In genomic region chr7:118443371-118443770, GRCm38 (mm10) we compare ENCODE assay signal across 9 mouse cellular contexts. TPM values are rescaled to one million over a fixed set of nuclear protein-coding genes. Genes with fewer than 3 reads are reported as not detected.
A peak's percentile ranks its signal among the peaks of the same experiment; 100 is the strongest.
DNase-seq lines count a peak whose midpoint lies in the region; ATAC-seq lines count a peak whose summit lies in the region.
"Had no signal": no experiment of that assay in that cellular context is flagged by ENCODE, and none has a peak within 500 bp of the region (broad histone marks: within the 10 kb centered on the region; RNA-seq: fewer than 3 reads in every experiment).

No protein-coding gene starts in this region.

- 4% methylated on average over 9 of the region's 9 CpGs for WGBS in embryonic facial prominence, embryonic 14.5 days

- H3K27ac ChIP-seq in embryonic facial prominence, embryonic 14.5 days (replicated peaks; ENCODE audit: low read depth, low read length) = no peak overlapping the region
- H3K27ac ChIP-seq: kidney, postnatal 0 days; macrophage had no signal

- no peak overlapping the region for H3K4me3 ChIP-seq in embryonic facial prominence, embryonic 14.5 days (ENCODE audit: low read depth, low read length)

- H3K4me1 ChIP-seq in embryonic facial prominence, embryonic 14.5 days (ENCODE audit: control insufficient read depth, insufficient read depth, low read length) = peaks cover 4% of the 10 kb centered on the region

- no peaks in the 10 kb centered on the region for H3K36me3 ChIP-seq in embryonic facial prominence, embryonic 14.5 days (ENCODE audit: control insufficient read depth, insufficient read depth, low read length)

- H3K9ac ChIP-seq in embryonic facial prominence, embryonic 14.5 days (ENCODE audit: low read depth, low read length) = 0 out of 2 replicates have a peak overlapping the region, but pooled peaks have one; percentile 16

- H3K9me3 ChIP-seq in embryonic facial prominence, embryonic 14.5 days (ENCODE audit: control insufficient read depth, low read length) = no peaks in the 10 kb centered on the region

- 0 out of 2 replicates have a peak overlapping the region, but pooled peaks have one; percentile 26 for H3K4me2 ChIP-seq in embryonic facial prominence, embryonic 14.5 days (ENCODE audit: low read depth, low read length)

- no peak for ATAC-seq in embryonic facial prominence, embryonic 14.5 days (ENCODE audit: low read depth)

- DNase-seq in layer of hippocampus, adult 11-12 months (ENCODE audit: low spot score) = peak; percentile 65
- no peak for DNase-seq in layer of hippocampus, adult 9-10 months (ENCODE audit: low spot score)
- DNase-seq in embryonic facial prominence, embryonic 14.5 days (ENCODE audit: low spot score) = peak; percentile 22
- peak; percentile 77 for DNase-seq in layer of hippocampus, adult 9-11 months
- peak; percentile 57 to 76 for DNase-seq in right cerebral cortex, postnatal 10 days (ENCODE audit: low spot score in 2 of 2)
- no peak for DNase-seq in cerebellum, adult 11 months
- DNase-seq in adipocyte (ENCODE audit: low spot score) = no peak

- peaks cover 22% of the 10 kb centered on the region for H3K27me3 ChIP-seq in embryonic facial prominence, embryonic 14.5 days (replicated peaks; ENCODE audit: control insufficient read depth, insufficient read depth, low read length)

RNA-seq across cellular contexts. Expression of gene Syt17, which starts 4.7 kb away (rescaled TPM):
- 2.9 and 3.1 TPM in 2 replicates for polyA plus RNA-seq in embryonic facial prominence, embryonic 14.5 days (2014; fragmentation: Nextera tagmentation; extraction: Ambion mirVana)
- polyA plus RNA-seq: macrophage had no signal

RNA-seq across cellular contexts. Expression of gene Itpripl2, which starts 48.4 kb away (rescaled TPM):
- 5.0 TPM in 2 replicates for polyA plus RNA-seq in embryonic facial prominence, embryonic 14.5 days (2014; fragmentation: Nextera tagmentation; extraction: Ambion mirVana)

Comparison
In these comparisons a context has a peak if more than half of its experiments do, and no peak if none do; other contexts are left out.
1. DNase-seq: peak in layer of hippocampus, adult 11-12 months (single experiment), embryonic facial prominence, embryonic 14.5 days (single experiment), layer of hippocampus, adult 9-11 months (single experiment) and right cerebral cortex, postnatal 10 days (2 of 2); none in layer of hippocampus, adult 9-10 months (single experiment), cerebellum, adult 11 months (single experiment) and adipocyte (single experiment).